Mouse (Mus musculus) limb, embryonic 11.5 days (tissue): ENCODE results near the gene Spats2. TPM values are rescaled to one million over a fixed set of nuclear protein-coding genes. Genes with fewer than 3 reads are reported as not detected.

ENCODE experiments used
- ATAC-seq: fragments of 200-750 bp; cut with Nextera tagmentation; 2 replicates; pipeline ENCODE4 v1.8.0; 2017; ENCODE audit warnings: low read depth; ENCODE audit not compliant: insufficient number of reproducible peaks, low FRiP score, low TSS enrichment
- DNase-seq: peaks from one replicate; pipeline ENCODE4 v3.0.0-alpha.2; 2015; ENCODE audit warnings: low spot score
- H3K27ac ChIP-seq: fragments of 300-500 bp; sonication (generic); replicated peaks from 2 replicates; pipeline ENCODE4 v1.5.1; 2014; ENCODE audit warnings: low read depth, mild to moderate bottlenecking, low read length
- H3K27me3 ChIP-seq: fragments of 300-500 bp; sonication (generic); 2 replicates; pipeline ENCODE4 v1.6.1; 2014; ENCODE audit warnings: mild to moderate bottlenecking, low read length, mixed read lengths; ENCODE audit not compliant: control insufficient read depth, insufficient read depth
- H3K36me3 ChIP-seq: fragments of 300-500 bp; sonication (generic); 2 replicates; pipeline ENCODE4 v1.6.1; 2014; ENCODE audit warnings: mild to moderate bottlenecking, low read length, moderate library complexity, mixed read lengths; ENCODE audit not compliant: control insufficient read depth, insufficient read depth
- H3K4me1 ChIP-seq: fragments of 300-500 bp; sonication (generic); 2 replicates; pipeline ENCODE4 v1.6.1; 2014; ENCODE audit warnings: low read length, mixed read lengths; ENCODE audit not compliant: control insufficient read depth, insufficient read depth
- H3K4me2 ChIP-seq: fragments of 300-500 bp; sonication (generic); 2 replicates; pipeline ENCODE4 v1.6.1; 2014; ENCODE audit warnings: low read depth, mild to moderate bottlenecking, moderate library complexity; ENCODE audit not compliant: severe bottlenecking
- H3K4me3 ChIP-seq: fragments of 300-500 bp; sonication (generic); 2 replicates; pipeline ENCODE4 v1.5.1; 2014; ENCODE audit warnings: low read depth, low read length
- H3K9ac ChIP-seq: fragments of 300-500 bp; sonication (generic); 2 replicates; pipeline ENCODE4 v1.6.1; 2014; ENCODE audit warnings: mild to moderate bottlenecking, low read length
- H3K9me3 ChIP-seq: fragments of 300-500 bp; sonication (generic); 2 replicates; pipeline ENCODE4 v1.6.1; 2016; ENCODE audit warnings: low read length; ENCODE audit not compliant: control insufficient read depth
- WGBS: fragments of 180-500 bp; shearing (Covaris S2); extraction: QIAGEN DNeasy Blood & Tissue Kit; methylation state at CpG from one replicate; pipeline ENCODE4 v1.1.7; 2014; 5-methylcytosine and 5-hydroxymethylcytosine counted together
- polyA plus RNA-seq: library from polyadenylated mRNA; unstranded; fragments of >200 nt; fragmentation: Nextera tagmentation; extraction: Ambion mirVana; gene quantifications from 2 replicates; pipeline ENCODE4 v1.2.1, GENCODE M21; 2014

Spats2 gene
- polyA plus RNA-seq, 1 experiment from 2014 or later: 70.1 TPM

DNA sequence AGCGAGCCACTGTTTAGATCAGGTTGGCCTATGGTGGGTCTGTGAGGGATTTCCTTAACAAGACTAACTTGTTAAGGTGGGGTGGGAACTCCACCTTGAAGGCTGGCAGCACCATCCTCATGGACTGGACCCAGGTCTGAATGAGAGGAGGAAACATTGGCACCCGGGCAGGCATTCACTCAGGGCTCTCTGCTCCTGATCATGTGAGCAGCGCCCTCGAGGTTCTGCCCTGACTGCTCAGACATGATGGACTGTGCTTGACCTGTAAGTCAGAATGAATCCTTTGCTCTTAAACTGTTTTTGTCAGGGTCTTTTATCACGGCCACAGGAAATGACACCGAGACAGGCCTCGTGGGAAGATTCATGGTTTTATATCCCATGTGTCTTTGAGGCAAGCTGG, 20.5 kb upstream of the Spats2 start:
- Histone ChIP-seq H3K4me2 (no peak overlapping the region), H3K27me3 (no peaks in the 10 kb centered on the region), H3K4me1 (no peaks in the 10 kb centered on the region), H3K9me3 (no peaks in the 10 kb centered on the region), H3K4me3 (no peak overlapping the region), H3K36me3 (no peaks in the 10 kb centered on the region), H3K27ac (no peak overlapping the region), H3K9ac (no peak overlapping the region)
- 44% methylated on average over 7 of the region's 7 CpGs for WGBS
- no peak for DNase-seq
- no peak for ATAC-seq

DNA sequence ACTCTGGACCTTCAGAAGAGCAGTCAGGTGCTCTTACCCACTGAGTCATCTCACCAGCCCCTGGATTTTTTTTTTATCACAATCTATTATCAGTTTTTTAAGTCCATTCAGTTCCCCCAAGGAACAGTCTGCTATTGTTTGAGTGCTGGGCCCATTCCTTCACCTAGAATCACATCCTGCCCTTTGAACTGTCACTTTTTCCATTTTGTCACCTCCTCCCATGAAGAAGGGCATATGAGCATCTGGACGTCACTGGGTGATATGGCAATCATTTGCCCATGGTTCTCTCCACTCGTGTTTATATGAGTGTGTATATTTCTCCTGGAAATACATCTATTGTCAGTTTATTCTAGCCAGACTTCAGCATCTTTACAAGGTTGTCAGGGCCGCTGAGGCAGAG, 17.9 kb upstream of the Spats2 start:
- WGBS: 83% methylated on average over 3 of the region's 3 CpGs
- no peaks in the 10 kb centered on the region for H3K9me3 ChIP-seq
- no peak for ATAC-seq

GRCm38 (mm10) chr15:99111139-99111538, 14.6 kb upstream of the Spats2 start:
- H3K9me3 ChIP-seq: no peaks in the 10 kb centered on the region
- H3K36me3 ChIP-seq: no peaks in the 10 kb centered on the region
- no peak overlapping the region for H3K27ac ChIP-seq
- no peaks in the 10 kb centered on the region for H3K4me1 ChIP-seq
- H3K27me3 ChIP-seq: no peaks in the 10 kb centered on the region
- DNase-seq (no peak), ATAC-seq (no peak)
- H3K4me3 ChIP-seq: no peak overlapping the region
- no peak overlapping the region for H3K9ac ChIP-seq
- H3K4me2 ChIP-seq: no peak overlapping the region
- 90% methylated on average over 3 of the region's 3 CpGs for WGBS

More for the DNA sequence above, 17.9 kb upstream of the Spats2 start:
- Histone ChIP-seq H3K4me1 (no peaks in the 10 kb centered on the region), H3K27ac (no peak overlapping the region), H3K4me3 (no peak overlapping the region), H3K4me2 (no peak overlapping the region), H3K27me3 (no peaks in the 10 kb centered on the region), H3K36me3 (no peaks in the 10 kb centered on the region), H3K9ac (no peak overlapping the region)
- no peak for DNase-seq

- H3K27ac ChIP-seq: no peak overlapping the region
- H3K4me2 ChIP-seq: no peak overlapping the region
- H3K9ac ChIP-seq: no peak overlapping the region
- DNase-seq (no peak), ATAC-seq (no peak)
- 54% methylated on average over 4 of the region's 4 CpGs for WGBS
- H3K4me1 ChIP-seq: no peaks in the 10 kb centered on the region
- H3K27me3 ChIP-seq: no peaks in the 10 kb centered on the region
- no peak overlapping the region for H3K4me3 ChIP-seq
- H3K36me3 ChIP-seq: no peaks in the 10 kb centered on the region
- H3K9me3 ChIP-seq: no peaks in the 10 kb centered on the region
Measured at GRCm38 (mm10) chr15:99111809-99112208, 13.9 kb upstream of the Spats2 start.

DNA sequence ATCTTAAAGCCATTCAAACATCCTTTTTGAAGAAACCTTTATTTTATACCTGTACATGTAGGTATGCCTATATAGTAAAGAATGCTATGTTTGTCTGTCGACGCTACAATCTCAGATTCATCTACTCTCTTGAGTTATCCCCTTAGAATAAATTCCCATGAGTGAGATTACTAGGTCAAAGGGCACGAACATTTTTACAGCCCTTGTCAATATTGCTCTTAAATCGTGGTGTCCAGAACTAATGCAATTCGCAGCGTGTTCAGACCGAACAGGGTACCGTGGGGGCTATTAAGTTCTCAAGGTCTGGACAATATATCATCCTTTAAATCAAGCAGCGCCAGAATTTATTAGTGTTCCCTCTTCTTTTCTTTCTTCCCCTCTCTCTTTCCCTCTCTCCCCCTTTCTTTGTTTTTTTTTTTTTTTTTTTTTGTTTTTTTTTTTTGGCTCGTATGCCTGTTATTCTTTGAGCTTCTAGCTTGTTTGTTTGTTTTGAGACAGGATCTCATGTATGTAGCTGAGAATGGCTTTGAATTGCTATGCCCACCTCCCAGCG, 12.8 kb upstream of the Spats2 start:
- H3K4me1 ChIP-seq: no peaks in the 10 kb centered on the region
- no peaks in the 10 kb centered on the region for H3K36me3 ChIP-seq
- H3K4me2 ChIP-seq: no peak overlapping the region; the same call in 1 of the 2 replicates
- H3K4me3 ChIP-seq: no peak overlapping the region
- H3K27me3 ChIP-seq: no peaks in the 10 kb centered on the region
- WGBS: 44% methylated on average over 11 of the region's 11 CpGs
- H3K9ac ChIP-seq: no peak overlapping the region
- no peaks in the 10 kb centered on the region for H3K9me3 ChIP-seq
- no peak overlapping the region for H3K27ac ChIP-seq
- DNase-seq (no peak), ATAC-seq (no peak)

DNA sequence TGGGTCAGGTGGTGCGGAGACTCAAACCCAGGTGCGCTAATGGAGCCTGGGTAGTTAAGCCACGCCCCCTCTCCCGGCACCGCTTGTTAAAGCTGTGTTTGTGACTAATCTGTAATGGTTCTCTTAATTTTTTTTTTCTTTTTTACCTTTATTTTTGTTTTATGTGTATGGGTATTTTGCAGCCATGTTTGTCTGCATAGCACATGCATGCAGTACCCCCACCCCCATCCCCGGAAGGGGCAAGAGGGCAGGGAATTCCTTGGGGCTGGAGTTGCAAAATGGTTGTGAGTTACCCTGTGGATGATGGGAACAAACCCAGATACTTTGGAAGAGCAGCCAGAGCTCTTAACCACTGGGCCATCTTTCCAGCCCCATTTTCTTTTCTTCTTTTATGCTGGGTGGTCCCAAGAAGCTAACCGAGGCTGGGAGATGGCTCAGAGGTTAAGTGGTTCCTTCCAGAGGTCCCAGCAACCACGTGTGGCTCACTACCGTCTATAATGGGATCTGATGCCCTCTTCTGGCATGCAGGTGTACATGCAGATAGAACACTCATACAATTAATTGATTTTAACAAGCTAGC, 12.2 kb upstream of the Spats2 start:
- Histone ChIP-seq H3K4me3 (0 out of 2 replicates have a peak overlapping the region, but pooled peaks have one; percentile 6), H3K36me3 (no peaks in the 10 kb centered on the region), H3K4me2 (peak overlapping the region; percentile 1; the same call in 1 of the 2 replicates), H3K27ac (no peak overlapping the region), H3K4me1 (no peaks in the 10 kb centered on the region), H3K9me3 (no peaks in the 10 kb centered on the region), H3K27me3 (no peaks in the 10 kb centered on the region), H3K9ac (no peak overlapping the region)
- 7% methylated on average over 9 of the region's 9 CpGs for WGBS
- peak; percentile 55 for DNase-seq
- no peak for ATAC-seq

DNA sequence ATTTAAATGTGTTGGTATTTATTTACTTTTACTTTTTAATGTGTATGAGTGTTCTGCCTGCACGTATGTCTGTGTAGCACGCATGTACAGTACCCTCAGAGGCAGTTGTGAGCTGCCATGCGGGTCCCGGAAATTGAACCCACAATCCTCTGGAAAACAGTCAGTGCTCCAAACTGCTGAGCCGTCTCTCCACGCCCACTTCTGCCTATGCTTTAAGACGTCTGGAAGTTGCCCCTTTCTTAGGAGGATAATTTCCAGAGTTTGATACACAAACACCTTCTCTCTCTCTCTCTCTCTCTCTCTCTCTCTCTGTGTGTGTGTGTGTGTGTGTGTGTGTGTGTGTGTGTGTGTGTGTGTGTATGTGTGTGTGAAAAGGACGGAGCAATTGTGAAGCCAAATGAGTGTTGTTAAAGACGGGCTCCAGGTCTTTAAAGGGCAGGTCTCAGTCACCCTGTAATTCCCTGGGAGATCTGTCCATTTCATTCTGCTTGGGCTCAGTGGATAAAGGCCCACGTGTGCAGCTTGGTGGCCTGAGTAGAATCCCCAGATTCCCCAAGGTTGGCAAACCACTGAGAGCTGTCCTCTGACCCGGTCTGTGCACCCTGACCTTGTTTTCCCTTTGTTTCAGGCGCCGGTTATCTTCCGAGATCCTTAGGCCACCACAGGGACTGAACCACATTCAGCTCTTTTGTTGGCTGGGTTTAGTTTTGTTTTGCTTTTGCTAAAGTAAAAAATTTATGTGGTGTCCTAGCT, 11.2 kb upstream of the Spats2 start:
- ATAC-seq (no peak), DNase-seq (no peak)
- 59% methylated on average over 14 of the region's 14 CpGs for WGBS
- Histone ChIP-seq H3K36me3 (no peaks in the 10 kb centered on the region), H3K4me2 (no peak overlapping the region), H3K9ac (no peak overlapping the region), H3K9me3 (no peaks in the 10 kb centered on the region), H3K4me1 (no peaks in the 10 kb centered on the region), H3K27me3 (no peaks in the 10 kb centered on the region), H3K4me3 (no peak overlapping the region), H3K27ac (no peak overlapping the region)

GRCm38 (mm10) chr15:99115065-99115423, 10.7 kb upstream of the Spats2 start:
- no peak for DNase-seq
- Histone ChIP-seq H3K27ac (no peak overlapping the region), H3K9ac (no peak overlapping the region), H3K4me3 (no peak overlapping the region), H3K4me1 (no peaks in the 10 kb centered on the region), H3K9me3 (no peaks in the 10 kb centered on the region), H3K4me2 (no peak overlapping the region), H3K27me3 (no peaks in the 10 kb centered on the region), H3K36me3 (no peaks in the 10 kb centered on the region)
- ATAC-seq: no peak
- 90% methylated on average over 7 of the region's 7 CpGs for WGBS
